Mouse (Mus musculus): ENCODE measurements around the gene Strap. TPM values are rescaled to one million over a fixed set of nuclear protein-coding genes. Genes with fewer than 3 reads are reported as not detected.

The Strap gene
- polyA plus RNA-seq, 1 experiment from 2014 or later, result 159 TPM

DNA sequence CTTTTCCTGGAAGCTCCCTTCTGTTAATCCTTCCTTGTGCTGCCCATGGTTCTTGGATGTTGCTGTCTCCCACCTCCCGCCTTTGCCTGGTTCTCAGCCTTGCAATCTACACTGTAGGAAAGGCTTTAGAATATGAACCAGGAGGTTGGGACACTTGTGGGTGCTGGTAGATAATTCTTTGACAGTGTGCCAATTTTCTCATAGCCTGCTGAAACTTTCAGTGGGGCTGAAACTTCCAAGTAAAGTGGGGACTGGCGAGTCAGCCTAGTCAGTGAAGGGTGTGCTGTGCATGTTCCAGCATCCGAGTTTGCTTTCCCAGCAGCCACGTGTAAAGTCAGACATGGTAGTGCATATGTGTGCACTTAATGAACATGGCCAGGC, 17.4 kb downstream of the Strap start:
- Histone ChIP-seq H3K4me1 (ENCODE audit: control insufficient read depth, insufficient read depth, low read depth, low read length) (peaks cover 4% of the 10 kb centered on the region; the same call in 1 of the 2 replicates), H3K4me3 (ENCODE audit: low read length) (no peak overlapping the region), H3K27ac (ENCODE audit: low read depth, low read length) (no peak overlapping the region), H3K4me2 (ENCODE audit: low read length) (no peak overlapping the region), H3K9ac (ENCODE audit: low read depth, low read length) (no peak overlapping the region), H3K27me3 (replicated peaks; ENCODE audit: control insufficient read depth, insufficient read depth, low read length) (no peaks in the 10 kb centered on the region), H3K9me3 (ENCODE audit: control insufficient read depth, low read length) (no peaks in the 10 kb centered on the region), H3K36me3 (ENCODE audit: control insufficient read depth, insufficient read depth, low read length) (peaks cover 21% of the 10 kb centered on the region)
- 86% methylated on average over 4 of the region's 4 CpGs for WGBS
- ATAC-seq, result no peak

DNA sequence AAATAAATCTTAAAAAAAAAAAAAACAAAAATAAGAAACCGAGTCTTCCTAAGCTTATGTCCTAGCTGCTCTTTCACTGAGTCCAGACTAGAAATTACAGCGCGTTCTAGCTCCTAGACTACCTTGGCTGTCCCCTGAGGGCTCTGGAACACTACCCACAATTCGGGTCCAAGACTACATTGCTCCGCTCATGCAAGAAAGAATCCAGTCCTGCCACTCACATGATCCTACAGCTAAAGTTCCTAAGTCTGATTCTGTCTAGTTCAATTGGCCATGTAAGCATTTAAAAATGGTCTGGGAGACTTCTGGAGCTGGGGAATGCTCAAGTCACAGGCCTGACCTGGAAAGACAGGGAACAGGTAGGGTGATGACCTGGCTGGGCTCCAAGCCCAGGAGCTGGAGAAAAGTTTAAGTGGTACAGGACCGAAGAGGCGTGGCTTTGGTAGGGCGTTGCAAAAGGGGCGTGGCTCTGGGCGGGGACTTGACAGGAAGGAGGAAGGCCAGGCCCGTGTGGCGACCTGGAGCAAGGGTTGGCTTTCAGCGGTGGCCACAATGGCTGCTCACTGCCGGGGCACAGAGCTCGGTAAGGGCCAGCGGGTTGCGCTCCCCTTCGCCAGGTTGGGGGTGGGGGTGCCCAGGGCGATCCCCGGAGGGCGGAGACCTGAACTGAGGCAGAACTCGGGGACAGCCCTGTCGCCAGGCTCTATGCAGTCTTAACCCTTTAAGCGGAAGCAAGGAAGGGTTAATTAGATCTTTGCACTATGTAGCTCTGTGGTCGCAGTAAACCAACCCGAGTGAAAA, 19.4 kb downstream of the Strap start, which contains the start of gene Dera:
Gene Dera (plus strand): TSS at position 491 of the 801 bp plus-strand sequence.
- Histone ChIP-seq H3K36me3 (ENCODE audit: control insufficient read depth, insufficient read depth, low read length) (peaks cover 16% of the 10 kb centered on the region), H3K4me1 (ENCODE audit: control insufficient read depth, insufficient read depth, low read depth, low read length) (peaks cover 4% of the 10 kb centered on the region; the same call in 1 of the 2 replicates), H3K4me3 (ENCODE audit: low read length) (peak within 1 kb of the TSS; percentile 67), H3K27ac (ENCODE audit: low read depth, low read length) (no peak within 1 kb of the TSS), H3K9me3 (ENCODE audit: control insufficient read depth, low read length) (no peaks in the 10 kb centered on the region), H3K4me2 (ENCODE audit: low read length) (peak within 1 kb of the TSS; percentile 94), H3K9ac (ENCODE audit: low read depth, low read length) (peak within 1 kb of the TSS; percentile 77), H3K27me3 (replicated peaks; ENCODE audit: control insufficient read depth, insufficient read depth, low read length) (no peaks in the 10 kb centered on the region)
- ATAC-seq, result peak; percentile 80
- 13% methylated on average over 23 of the region's 26 CpGs for WGBS

DNA sequence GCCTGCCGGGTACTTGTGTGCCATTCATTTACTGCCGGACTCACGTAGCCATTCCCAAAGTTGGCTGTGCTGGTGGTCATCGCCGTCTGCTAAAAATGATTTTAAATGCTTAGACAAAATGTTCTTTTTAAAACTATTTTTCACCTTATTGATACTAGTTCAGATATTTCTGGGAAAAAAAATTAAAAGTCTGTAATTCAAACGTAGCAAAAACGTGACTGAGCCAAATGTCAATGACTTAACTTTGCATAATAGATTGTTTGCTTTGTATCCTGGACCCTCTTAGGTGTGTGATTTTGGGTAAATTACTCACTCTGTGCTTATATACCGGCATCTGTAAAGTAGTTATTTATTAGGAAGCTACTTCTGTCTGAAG, 20.0 kb downstream of the Strap start:
- 6% methylated on average over 8 of the region's 8 CpGs for WGBS
- H3K27ac ChIP-seq (ENCODE audit: low read depth, low read length), result no peak overlapping the region
- peak overlapping the region; percentile 94 for H3K4me2 ChIP-seq (ENCODE audit: low read length)

DNA sequence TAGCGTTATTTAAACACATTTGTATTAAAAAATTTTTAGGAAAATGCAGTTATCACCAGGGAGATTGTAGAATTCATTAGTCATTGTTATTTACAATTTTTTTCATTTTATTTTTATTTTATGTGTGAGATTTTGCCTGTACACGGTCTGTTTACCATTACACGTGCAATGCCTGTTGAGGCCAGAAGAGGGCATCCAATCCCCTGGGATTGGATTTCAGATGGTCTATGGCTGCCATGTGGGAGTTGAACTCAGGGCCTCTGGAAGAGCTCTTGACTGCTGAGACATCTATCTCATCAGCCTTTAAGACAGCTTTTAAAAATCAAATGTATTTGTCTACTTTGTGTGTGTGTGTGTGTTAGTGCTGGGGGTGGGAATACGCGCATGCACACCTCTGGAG, 21.4 kb downstream of the Strap start:
- Histone ChIP-seq H3K9me3 (ENCODE audit: control insufficient read depth, low read length) (no peaks in the 10 kb centered on the region), H3K9ac (ENCODE audit: low read depth, low read length) (no peak overlapping the region), H3K36me3 (ENCODE audit: control insufficient read depth, insufficient read depth, low read length) (peaks cover 5% of the 10 kb centered on the region), H3K27ac (ENCODE audit: low read depth, low read length) (no peak overlapping the region), H3K27me3 (replicated peaks; ENCODE audit: control insufficient read depth, insufficient read depth, low read length) (no peaks in the 10 kb centered on the region), H3K4me3 (ENCODE audit: low read length) (no peak overlapping the region), H3K4me1 (ENCODE audit: control insufficient read depth, insufficient read depth, low read depth, low read length) (peaks cover 4% of the 10 kb centered on the region; the same call in 1 of the 2 replicates), H3K4me2 (ENCODE audit: low read length) (no peak overlapping the region)
- WGBS, result 75% methylated on average over 5 of the region's 5 CpGs
- ATAC-seq, result no peak

More for the DNA sequence above, 20.0 kb downstream of the Strap start:
- Histone ChIP-seq H3K4me1 (ENCODE audit: control insufficient read depth, insufficient read depth, low read depth, low read length) (peaks cover 4% of the 10 kb centered on the region; the same call in 1 of the 2 replicates), H3K4me3 (ENCODE audit: low read length) (peak overlapping the region; percentile 67), H3K9me3 (ENCODE audit: control insufficient read depth, low read length) (no peaks in the 10 kb centered on the region), H3K36me3 (ENCODE audit: control insufficient read depth, insufficient read depth, low read length) (peaks cover 10% of the 10 kb centered on the region), H3K27me3 (replicated peaks; ENCODE audit: control insufficient read depth, insufficient read depth, low read length) (no peaks in the 10 kb centered on the region), H3K9ac (ENCODE audit: low read depth, low read length) (peak overlapping the region; percentile 77)
- peak; percentile 27; the same call in 1 of the 2 replicates for ATAC-seq

DNA sequence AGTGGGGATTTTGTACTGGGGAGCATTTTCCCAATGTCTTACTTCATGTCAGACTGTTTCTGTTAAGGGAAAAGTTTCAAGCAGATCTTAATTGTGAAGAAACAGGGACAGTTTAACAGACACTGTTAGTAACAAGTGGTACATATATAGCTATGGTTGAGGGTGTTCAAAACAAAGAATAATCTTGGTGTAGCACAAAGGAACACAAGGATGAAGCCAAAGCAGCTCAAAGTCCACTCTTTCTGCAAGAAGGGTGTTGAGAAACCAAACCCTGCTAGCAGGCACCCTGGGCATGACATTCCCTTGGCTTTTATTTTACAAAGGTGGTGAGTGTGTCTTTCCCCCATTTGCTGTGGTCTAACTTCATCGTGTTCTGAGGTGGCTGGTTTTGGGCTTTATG, 23.0 kb downstream of the Strap start:
- H3K27me3 ChIP-seq (replicated peaks; ENCODE audit: control insufficient read depth, insufficient read depth, low read length), result no peaks in the 10 kb centered on the region
- no peak overlapping the region for H3K27ac ChIP-seq (ENCODE audit: low read depth, low read length)
- H3K9ac ChIP-seq (ENCODE audit: low read depth, low read length), result no peak overlapping the region
- no peaks in the 10 kb centered on the region for H3K9me3 ChIP-seq (ENCODE audit: control insufficient read depth, low read length)
- WGBS, result 88% methylated on average over 1 of the region's 1 CpGs
- no peak for ATAC-seq
- no peak overlapping the region for H3K4me3 ChIP-seq (ENCODE audit: low read length)
- no peaks in the 10 kb centered on the region for H3K36me3 ChIP-seq (ENCODE audit: control insufficient read depth, insufficient read depth, low read length)
- peaks cover 4% of the 10 kb centered on the region; the same call in 1 of the 2 replicates for H3K4me1 ChIP-seq (ENCODE audit: control insufficient read depth, insufficient read depth, low read depth, low read length)
- no peak overlapping the region for H3K4me2 ChIP-seq (ENCODE audit: low read length)

DNA sequence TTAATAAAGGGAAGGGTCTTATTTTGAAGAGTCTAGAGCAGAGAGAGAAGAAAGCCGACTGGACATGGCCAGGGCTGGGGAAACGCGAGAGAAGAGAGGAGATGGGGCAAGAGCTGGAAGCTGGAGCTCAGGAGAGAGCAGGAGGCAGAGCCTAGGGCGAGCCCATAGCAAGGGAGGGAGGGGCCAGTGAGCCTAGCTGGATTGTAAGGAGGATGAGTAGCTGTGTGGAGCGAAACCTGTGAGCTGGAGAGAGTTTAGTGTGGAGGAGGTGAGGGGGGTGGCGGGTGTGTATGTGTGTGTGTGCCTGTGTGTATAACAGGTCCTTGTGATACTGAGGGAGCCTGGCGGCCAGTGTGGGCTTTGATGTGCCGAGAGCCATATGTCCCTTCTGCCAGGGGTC, 24.8 kb downstream of the Strap start:
- H3K27ac ChIP-seq (ENCODE audit: low read depth, low read length), result no peak overlapping the region
- no peaks in the 10 kb centered on the region for H3K27me3 ChIP-seq (replicated peaks; ENCODE audit: control insufficient read depth, insufficient read depth, low read length)
- ATAC-seq, result no peak
- H3K4me1 ChIP-seq (ENCODE audit: control insufficient read depth, insufficient read depth, low read depth, low read length), result no peaks in the 10 kb centered on the region
- H3K4me2 ChIP-seq (ENCODE audit: low read length), result no peak overlapping the region
- no peak overlapping the region for H3K4me3 ChIP-seq (ENCODE audit: low read length)
- whole genome bisulfite sequencing, result 50% methylated on average over 8 of the region's 8 CpGs
- no peaks in the 10 kb centered on the region for H3K9me3 ChIP-seq (ENCODE audit: control insufficient read depth, low read length)
- H3K9ac ChIP-seq (ENCODE audit: low read depth, low read length), result no peak overlapping the region
- H3K36me3 ChIP-seq (ENCODE audit: control insufficient read depth, insufficient read depth, low read length), result no peaks in the 10 kb centered on the region

DNA sequence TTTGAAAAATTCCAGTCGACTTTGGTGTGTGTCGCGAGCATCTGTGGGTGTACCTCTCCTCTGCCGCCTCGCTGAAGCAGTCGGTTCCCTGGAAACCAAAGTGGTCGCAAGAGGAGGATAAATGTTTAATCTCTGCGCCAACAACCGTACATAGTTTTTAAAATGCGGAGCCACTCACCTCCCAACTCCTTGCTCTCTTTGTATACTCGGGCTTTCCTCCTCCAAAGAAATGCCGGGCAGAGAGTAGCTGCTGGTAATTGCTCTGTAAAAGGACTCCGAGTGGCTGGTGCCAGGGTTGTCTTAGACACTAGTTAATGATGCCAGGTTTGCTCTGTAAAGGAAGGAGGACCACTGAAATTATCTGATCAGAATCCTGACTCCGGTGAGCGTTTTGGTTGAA, 26.1 kb downstream of the Strap start:
- 0 out of 2 replicates have a peak, but pooled peaks have one; percentile 31 for ATAC-seq
- H3K4me2 ChIP-seq (ENCODE audit: low read length), result no peak overlapping the region

DNA sequence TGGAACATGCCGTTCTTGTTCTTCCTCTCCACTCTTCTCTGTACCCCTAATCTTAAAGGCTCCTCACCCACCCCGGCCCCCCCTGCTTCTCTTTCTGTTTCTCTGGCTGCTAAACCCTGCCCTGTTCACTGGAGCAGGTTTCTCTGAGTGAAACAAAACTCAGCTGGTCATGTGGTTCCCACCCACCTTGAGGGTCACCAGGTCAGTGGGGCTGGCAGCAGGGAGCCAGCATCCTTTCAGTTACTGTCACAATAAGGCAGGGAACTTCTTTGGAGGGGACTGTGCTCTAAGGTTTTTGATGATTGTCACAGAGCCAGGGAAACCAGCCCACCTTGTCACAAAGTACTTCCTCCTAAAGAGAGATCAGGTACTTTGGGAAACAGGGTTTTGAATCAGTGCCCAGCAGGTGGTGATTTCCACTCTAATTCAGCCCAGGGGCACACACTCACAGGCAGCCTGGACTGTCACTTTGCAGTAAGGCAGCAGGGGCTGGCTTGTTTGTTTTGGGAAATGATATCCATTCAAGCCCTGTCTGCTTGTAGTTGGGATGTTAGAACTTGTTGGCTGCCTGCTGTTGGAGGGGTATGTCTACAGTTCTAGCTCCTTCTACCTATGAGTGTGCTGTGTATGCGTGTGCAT, 29.8 kb downstream of the Strap start:
- Histone ChIP-seq H3K4me1 (ENCODE audit: control insufficient read depth, insufficient read depth, low read depth, low read length) (no peaks in the 10 kb centered on the region), H3K36me3 (ENCODE audit: control insufficient read depth, insufficient read depth, low read length) (no peaks in the 10 kb centered on the region), H3K9me3 (ENCODE audit: control insufficient read depth, low read length) (no peaks in the 10 kb centered on the region), H3K9ac (ENCODE audit: low read depth, low read length) (no peak overlapping the region), H3K4me3 (ENCODE audit: low read length) (no peak overlapping the region), H3K27ac (ENCODE audit: low read depth, low read length) (no peak overlapping the region), H3K4me2 (ENCODE audit: low read length) (no peak overlapping the region), H3K27me3 (replicated peaks; ENCODE audit: control insufficient read depth, insufficient read depth, low read length) (no peaks in the 10 kb centered on the region)
- WGBS, result 42% methylated on average over 3 of the region's 3 CpGs
- no peak for ATAC-seq

More for the DNA sequence above, 26.1 kb downstream of the Strap start:
- Histone ChIP-seq H3K9me3 (ENCODE audit: control insufficient read depth, low read length) (no peaks in the 10 kb centered on the region), H3K4me1 (ENCODE audit: control insufficient read depth, insufficient read depth, low read depth, low read length) (no peaks in the 10 kb centered on the region), H3K36me3 (ENCODE audit: control insufficient read depth, insufficient read depth, low read length) (no peaks in the 10 kb centered on the region), H3K4me3 (ENCODE audit: low read length) (no peak overlapping the region), H3K9ac (ENCODE audit: low read depth, low read length) (no peak overlapping the region), H3K27ac (ENCODE audit: low read depth, low read length) (no peak overlapping the region), H3K27me3 (replicated peaks; ENCODE audit: control insufficient read depth, insufficient read depth, low read length) (no peaks in the 10 kb centered on the region)
- WGBS, result 65% methylated on average over 15 of the region's 15 CpGs

DNA sequence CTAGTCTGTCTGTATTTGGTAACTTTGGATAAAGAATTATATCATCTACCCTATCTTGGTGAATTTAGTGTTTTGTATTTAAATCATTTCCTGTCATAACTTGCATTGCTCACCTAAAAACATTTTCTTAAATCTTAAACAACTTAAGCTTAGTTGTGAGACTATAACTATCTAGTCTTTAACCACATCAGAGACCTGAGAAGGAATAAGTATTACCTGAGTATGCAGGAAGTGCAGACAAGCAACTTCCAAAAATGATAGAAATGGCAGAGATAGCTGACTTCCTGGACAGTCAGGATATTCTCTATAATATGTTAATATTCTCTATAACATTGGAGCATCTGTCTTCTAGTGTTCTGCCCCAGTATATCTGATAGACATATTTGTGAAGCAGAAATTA, 31.3 kb downstream of the Strap start:
- H3K4me1 ChIP-seq (ENCODE audit: control insufficient read depth, insufficient read depth, low read depth, low read length), result no peaks in the 10 kb centered on the region
- no peak for ATAC-seq
- no peaks in the 10 kb centered on the region for H3K9me3 ChIP-seq (ENCODE audit: control insufficient read depth, low read length)
- no peak overlapping the region for H3K4me3 ChIP-seq (ENCODE audit: low read length)
- H3K4me2 ChIP-seq (ENCODE audit: low read length), result no peak overlapping the region
- H3K36me3 ChIP-seq (ENCODE audit: control insufficient read depth, insufficient read depth, low read length), result no peaks in the 10 kb centered on the region
- no peak overlapping the region for H3K9ac ChIP-seq (ENCODE audit: low read depth, low read length)
- no peaks in the 10 kb centered on the region for H3K27me3 ChIP-seq (replicated peaks; ENCODE audit: control insufficient read depth, insufficient read depth, low read length)
- no peak overlapping the region for H3K27ac ChIP-seq (ENCODE audit: low read depth, low read length)
